Mouse (Mus musculus): ENCODE measurements around the gene Hoxb3. TPM values are rescaled to one million over a fixed set of nuclear protein-coding genes. Genes with fewer than 3 reads are reported as not detected.

Gene Hoxb3
- total and polyA plus RNA-seq, 2 experiments from 2014 or later = 0.08 to 0.15 TPM

- no peak overlapping the region; the same call in 1 of the 2 replicates for H3K9ac ChIP-seq (replicated peaks; ENCODE audit: low read depth, low read length)
These were observed 24.0 kb upstream of the Hoxb3 start for GRCm38 (mm10) chr11:96298895-96299667.

GRCm38 (mm10) chr11:96299781-96300180 is 23.3 kb upstream of the Hoxb3 start:
- ATAC-seq (ENCODE audit: insufficient read depth, low read depth) (no peak), DNase-seq (ENCODE audit: low spot score) (no peak)
- TF ChIP-seq CTCF (IDR thresholded peaks at IDR 0.05; ENCODE audit: low read depth) (no peak), EP300 (IDR thresholded peaks at IDR 0.05; ENCODE audit: low read depth) (no peak)
- no peak overlapping the region for H3K9ac ChIP-seq (replicated peaks; ENCODE audit: low read depth, low read length)
- 3% methylated on average over 9 of the region's 9 CpGs for WGBS
- no peaks in the 10 kb centered on the region for H3K36me3 ChIP-seq (replicated peaks; ENCODE audit: control insufficient read depth, insufficient read depth, low read length)
- peak overlapping the region; percentile 30; the same call in 1 of the 2 replicates for H3K4me3 ChIP-seq (ENCODE audit: low read depth, low read length)
- no peak overlapping the region for H3K27ac ChIP-seq (ENCODE audit: low read depth)
- no peaks in the 10 kb centered on the region for H3K9me3 ChIP-seq (replicated peaks; ENCODE audit: control insufficient read depth, low read length)
- H3K4me2 ChIP-seq (ENCODE audit: low read depth, low read length) = no peak overlapping the region
- peaks cover 100% of the 10 kb centered on the region for H3K27me3 ChIP-seq (ENCODE audit: control insufficient read depth, insufficient read depth, low read length)
- H3K4me1 ChIP-seq (ENCODE audit: control insufficient read depth, insufficient read depth) = no peaks in the 10 kb centered on the region

More at GRCm38 (mm10) chr11:96298895-96299667, 24.0 kb upstream of the Hoxb3 start:
- Histone ChIP-seq H3K36me3 (replicated peaks; ENCODE audit: control insufficient read depth, insufficient read depth, low read length) (no peaks in the 10 kb centered on the region), H3K4me2 (ENCODE audit: low read depth, low read length) (peak overlapping the region; percentile 42), H3K27ac (ENCODE audit: low read depth) (no peak overlapping the region), H3K4me1 (ENCODE audit: control insufficient read depth, insufficient read depth) (no peaks in the 10 kb centered on the region), H3K4me3 (ENCODE audit: low read depth, low read length) (peak overlapping the region; percentile 30), H3K27me3 (ENCODE audit: control insufficient read depth, insufficient read depth, low read length) (peaks cover 100% of the 10 kb centered on the region), H3K9me3 (replicated peaks; ENCODE audit: control insufficient read depth, low read length) (no peaks in the 10 kb centered on the region)
- ATAC-seq (ENCODE audit: insufficient read depth, low read depth) (no peak; the same call in 1 of the 2 replicates), DNase-seq (ENCODE audit: low spot score) (no peak)
- 2% methylated on average over 63 of the region's 66 CpGs for WGBS
- TF ChIP-seq CTCF (IDR thresholded peaks at IDR 0.05; ENCODE audit: low read depth) (no peak), EP300 (IDR thresholded peaks at IDR 0.05; ENCODE audit: low read depth) (no peak)

GRCm38 (mm10) chr11:96300354-96301063 is 22.6 kb upstream of the Hoxb3 start:
- TF ChIP-seq CTCF (IDR thresholded peaks at IDR 0.05; ENCODE audit: low read depth) = no peak
- no peak for TF ChIP-seq EP300 (IDR thresholded peaks at IDR 0.05; ENCODE audit: low read depth)
- 2% methylated on average over 35 of the region's 35 CpGs for WGBS
- Histone ChIP-seq H3K4me1 (ENCODE audit: control insufficient read depth, insufficient read depth) (no peaks in the 10 kb centered on the region), H3K9ac (replicated peaks; ENCODE audit: low read depth, low read length) (no peak overlapping the region), H3K9me3 (replicated peaks; ENCODE audit: control insufficient read depth, low read length) (no peaks in the 10 kb centered on the region), H3K36me3 (replicated peaks; ENCODE audit: control insufficient read depth, insufficient read depth, low read length) (no peaks in the 10 kb centered on the region), H3K4me3 (ENCODE audit: low read depth, low read length) (no peak overlapping the region), H3K27me3 (ENCODE audit: control insufficient read depth, insufficient read depth, low read length) (peaks cover 100% of the 10 kb centered on the region), H3K4me2 (ENCODE audit: low read depth, low read length) (no peak overlapping the region), H3K27ac (ENCODE audit: low read depth) (no peak overlapping the region)
- DNase-seq (ENCODE audit: low spot score) = no peak
- ATAC-seq (ENCODE audit: insufficient read depth, low read depth) = no peak

- H3K9me3 ChIP-seq (replicated peaks; ENCODE audit: control insufficient read depth, low read length) = no peaks in the 10 kb centered on the region
- DNase-seq (ENCODE audit: low spot score) (no peak), ATAC-seq (ENCODE audit: insufficient read depth, low read depth) (no peak)
- TF ChIP-seq EP300 (IDR thresholded peaks at IDR 0.05; ENCODE audit: low read depth) = no peak
- TF ChIP-seq CTCF (IDR thresholded peaks at IDR 0.05; ENCODE audit: low read depth) = no peak
- H3K4me3 ChIP-seq (ENCODE audit: low read depth, low read length) = no peak overlapping the region
- H3K36me3 ChIP-seq (replicated peaks; ENCODE audit: control insufficient read depth, insufficient read depth, low read length) = no peaks in the 10 kb centered on the region
- H3K9ac ChIP-seq (replicated peaks; ENCODE audit: low read depth, low read length) = no peak overlapping the region
- H3K27ac ChIP-seq (ENCODE audit: low read depth) = no peak overlapping the region
- no peak overlapping the region for H3K4me2 ChIP-seq (ENCODE audit: low read depth, low read length)
- H3K27me3 ChIP-seq (ENCODE audit: control insufficient read depth, insufficient read depth, low read length) = peaks cover 100% of the 10 kb centered on the region
- H3K4me1 ChIP-seq (ENCODE audit: control insufficient read depth, insufficient read depth) = no peaks in the 10 kb centered on the region
- 13% methylated on average over 6 of the region's 10 CpGs for WGBS
These were observed 22.1 kb upstream of the Hoxb3 start for GRCm38 (mm10) chr11:96301064-96301431.

- no peak overlapping the region for H3K4me2 ChIP-seq (ENCODE audit: low read depth, low read length)
These were observed 21.3 kb upstream of the Hoxb3 start for GRCm38 (mm10) chr11:96301837-96302236.

More at GRCm38 (mm10) chr11:96301837-96302236, 21.3 kb upstream of the Hoxb3 start:
- no peaks in the 10 kb centered on the region for H3K36me3 ChIP-seq (replicated peaks; ENCODE audit: control insufficient read depth, insufficient read depth, low read length)
- ATAC-seq (ENCODE audit: insufficient read depth, low read depth) = no peak
- H3K4me3 ChIP-seq (ENCODE audit: low read depth, low read length) = no peak overlapping the region
- no peak for DNase-seq (ENCODE audit: low spot score)
- TF ChIP-seq EP300 (IDR thresholded peaks at IDR 0.05; ENCODE audit: low read depth) = no peak
- TF ChIP-seq CTCF (IDR thresholded peaks at IDR 0.05; ENCODE audit: low read depth) = no peak
- H3K27me3 ChIP-seq (ENCODE audit: control insufficient read depth, insufficient read depth, low read length) = peaks cover 100% of the 10 kb centered on the region
- WGBS = 8% methylated on average over 15 of the region's 15 CpGs
- H3K4me1 ChIP-seq (ENCODE audit: control insufficient read depth, insufficient read depth) = no peaks in the 10 kb centered on the region
- no peak overlapping the region for H3K27ac ChIP-seq (ENCODE audit: low read depth)
- no peak overlapping the region for H3K9ac ChIP-seq (replicated peaks; ENCODE audit: low read depth, low read length)
- no peaks in the 10 kb centered on the region for H3K9me3 ChIP-seq (replicated peaks; ENCODE audit: control insufficient read depth, low read length)
